Mouse (Mus musculus): Measurements from ENCODE around the gene Neurod1. TPM values are rescaled to one million over a fixed set of nuclear protein-coding genes. Genes with fewer than 3 reads are reported as not detected.

The Neurod1 gene
- polyA plus RNA-seq (2015; fragmentation: Nextera tagmentation; extraction: Ambion mirVana): 6.9 and 7.5 TPM in 2 replicates

GRCm38 (mm10) chr2:79456575-79457349, at the start of gene Neurod1, which contains the start of gene Cerkl:
Gene Neurod1 (minus strand): TSS chr2:79456751.
Gene Cerkl (minus strand): TSS chr2:79456785.

Other genes with a start within 250 kb of the Neurod1 start
- gene Itga4, start 201.3 kb downstream of the Neurod1 start, polyA plus RNA-seq (2015; fragmentation: Nextera tagmentation; extraction: Ambion mirVana): 1.6 and 1.8 TPM in 2 replicates
- 0.59 and 1.5 TPM in 2 replicates for gene Cerkl, start within 50 bp of the Neurod1 start, polyA plus RNA-seq (2015; fragmentation: Nextera tagmentation; extraction: Ambion mirVana)
- gene Itprid2, start 178.6 kb upstream of the Neurod1 start, polyA plus RNA-seq (2015; fragmentation: Nextera tagmentation; extraction: Ambion mirVana): 6.4 and 7.2 TPM in 2 replicates

Measured in neural tube, postnatal 0 days (tissue).